Comparison of ENCODE assay signal across 8 mouse cellular contexts in the genomic region with DNA sequence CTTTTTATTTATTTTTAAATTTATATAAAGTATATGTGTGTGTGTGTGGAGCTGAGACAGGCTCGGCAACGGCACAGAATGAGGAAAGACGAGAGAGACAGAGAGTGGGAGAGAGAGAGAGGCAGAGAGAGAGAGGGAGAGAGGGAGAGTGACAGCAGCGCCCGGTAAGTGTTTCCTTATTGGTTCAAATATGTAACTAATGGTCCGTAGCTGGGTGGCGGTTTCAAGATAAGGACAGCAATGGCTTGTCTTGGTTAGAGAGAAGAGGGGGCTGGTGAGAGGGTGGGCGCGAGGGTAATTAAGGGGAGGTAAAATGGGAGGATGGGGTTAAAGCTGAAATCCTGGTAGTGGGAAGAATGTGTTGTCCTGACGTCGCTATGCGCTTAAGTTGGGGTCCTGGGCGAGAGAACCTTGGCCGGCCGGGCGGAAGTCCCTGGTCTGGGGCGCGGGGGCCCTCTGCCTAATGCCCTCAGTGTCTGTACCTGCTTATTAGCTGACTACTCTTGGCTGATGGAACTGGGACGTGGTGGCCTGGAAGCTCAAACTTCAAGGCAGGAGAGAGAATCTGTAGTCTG. TPM values are rescaled to one million over a fixed set of nuclear protein-coding genes. Genes with fewer than 3 reads are reported as not detected.
A peak's percentile ranks its signal among the peaks of the same experiment; 100 is the strongest.
DNase-seq lines count a peak whose midpoint lies in the region; ATAC-seq lines count a peak whose summit lies in the region.

No protein-coding gene starts in this region.

- peaks cover 93% of the 10 kb centered on the region for H3K27me3 ChIP-seq in heart, embryonic 16.5 days (ENCODE audit: control insufficient read depth, insufficient read depth, low read length)
- peaks cover 100% of the 10 kb centered on the region for H3K27me3 ChIP-seq in hindbrain, embryonic 14.5 days (ENCODE audit: control insufficient read depth, insufficient read depth, low read length)
- H3K27me3 ChIP-seq in midbrain, embryonic 15.5 days (replicated peaks) = peaks cover 95% of the 10 kb centered on the region

- WGBS in heart, embryonic 16.5 days = 1% methylated on average over 18 of the region's 19 CpGs
- WGBS in hindbrain, embryonic 14.5 days = 1% methylated on average over 19 of the region's 19 CpGs
- WGBS in midbrain, embryonic 15.5 days = under 1% methylated on average over 19 of the region's 19 CpGs

- no peak overlapping the region; the same call in 1 of the 2 replicates for H3K9ac ChIP-seq in heart, embryonic 16.5 days (ENCODE audit: low read length)
- H3K9ac ChIP-seq in hindbrain, embryonic 14.5 days = no peak overlapping the region
- no peak overlapping the region for H3K9ac ChIP-seq in midbrain, embryonic 15.5 days

- ATAC-seq in heart, embryonic 16.5 days (replicated peaks; ENCODE audit: extremely low read depth, insufficient read depth, low FRiP score) = peak; percentile 6; the same call in 1 of the 2 replicates
- no peak; the same call in 1 of the 2 replicates for ATAC-seq in hindbrain, embryonic 14.5 days (ENCODE audit: low FRiP score)
- ATAC-seq in midbrain, embryonic 15.5 days (replicated peaks) = no peak

- no peaks in the 10 kb centered on the region for H3K36me3 ChIP-seq in heart, embryonic 16.5 days (ENCODE audit: control insufficient read depth, insufficient read depth)
- no peaks in the 10 kb centered on the region for H3K36me3 ChIP-seq in hindbrain, embryonic 14.5 days (replicated peaks; ENCODE audit: control insufficient read depth, insufficient read depth)
- no peaks in the 10 kb centered on the region for H3K36me3 ChIP-seq in midbrain, embryonic 15.5 days (replicated peaks)

- no peak for DNase-seq in heart, postnatal 4 days
- peak; percentile 79 for DNase-seq in MN1 (ENCODE audit: low spot score)
- DNase-seq in hindbrain, embryonic 14.5 days (ENCODE audit: low spot score) = no peak
- DNase-seq in gastrocnemius, adult 18-20 months (ENCODE audit: low spot score) = no peak
- no peak for DNase-seq in ovary, postnatal 10 days (ENCODE audit: low spot score)
- DNase-seq in testis, postnatal 10 days (ENCODE audit: low spot score) = no peak

- H3K9me3 ChIP-seq in heart, embryonic 16.5 days (replicated peaks; ENCODE audit: control insufficient read depth, low read length) = no peaks in the 10 kb centered on the region
- no peaks in the 10 kb centered on the region for H3K9me3 ChIP-seq in hindbrain, embryonic 14.5 days (ENCODE audit: control insufficient read depth, low read length)
- H3K9me3 ChIP-seq in midbrain, embryonic 15.5 days = no peaks in the 10 kb centered on the region

- peaks cover 10% of the 10 kb centered on the region; the same call in 1 of the 2 replicates for H3K4me1 ChIP-seq in heart, embryonic 16.5 days (ENCODE audit: control insufficient read depth, insufficient read depth, low read length)
- 0 out of 2 replicates have a peak, but pooled peaks cover 4% of the 10 kb centered on the region for H3K4me1 ChIP-seq in hindbrain, embryonic 14.5 days (replicated peaks; ENCODE audit: control insufficient read depth, insufficient read depth, low read length)
- peaks cover 11% of the 10 kb centered on the region for H3K4me1 ChIP-seq in midbrain, embryonic 15.5 days

- no peak overlapping the region for H3K27ac ChIP-seq in heart, embryonic 16.5 days (ENCODE audit: low read length)
- H3K27ac ChIP-seq in hindbrain, embryonic 14.5 days = no peak overlapping the region
- no peak overlapping the region for H3K27ac ChIP-seq in midbrain, embryonic 15.5 days

- peak overlapping the region; percentile 59 for H3K4me3 ChIP-seq in heart, embryonic 16.5 days (ENCODE audit: low read length)
- peak overlapping the region; percentile 28; the same call in 1 of the 2 replicates for H3K4me3 ChIP-seq in hindbrain, embryonic 14.5 days (replicated peaks; ENCODE audit: low read length)
- peak overlapping the region; percentile 33 for H3K4me3 ChIP-seq in midbrain, embryonic 15.5 days

- peak overlapping the region; percentile 76 for H3K4me2 ChIP-seq in heart, embryonic 16.5 days (ENCODE audit: low read depth, low read length)
- peak overlapping the region; percentile 49; the same call in 1 of the 2 replicates for H3K4me2 ChIP-seq in hindbrain, embryonic 14.5 days (replicated peaks)
- H3K4me2 ChIP-seq in midbrain, embryonic 15.5 days = peak overlapping the region; percentile 50

RNA-seq across cellular contexts. Expression of a gene that starts 0.6 kb away (rescaled TPM):
- polyA plus RNA-seq in heart, embryonic 16.5 days (2015; fragmentation: Nextera tagmentation; extraction: Ambion mirVana) = 0.16 TPM in 1 of 2 replicates, not detected in the other
- under 1 TPM in 1 of 2 experiments, not detected in 1; 0.16 TPM for total RNA-seq in heart, postnatal 4 days (2021)
- polyA plus RNA-seq in hindbrain, embryonic 14.5 days (2014; fragmentation: Nextera tagmentation; extraction: Ambion mirVana) = 20.9 and 24.8 TPM in 2 replicates
- not detected in 2 replicates for polyA plus RNA-seq in midbrain, embryonic 15.5 days (2015; fragmentation: Nextera tagmentation; extraction: Ambion mirVana)
- total RNA-seq in gastrocnemius, adult 18-20 months (2021) = 1 to 10 TPM; 5.3 to 5.8 TPM

RNA-seq across cellular contexts. Expression of a gene that starts 8.3 kb away (rescaled TPM):
- polyA plus RNA-seq in heart, embryonic 16.5 days (2015; fragmentation: Nextera tagmentation; extraction: Ambion mirVana) = not detected in 2 replicates
- not detected for total RNA-seq in heart, postnatal 4 days (2021)
- polyA plus RNA-seq in hindbrain, embryonic 14.5 days (2014; fragmentation: Nextera tagmentation; extraction: Ambion mirVana) = 9.2 and 22.9 TPM in 2 replicates
- polyA plus RNA-seq in midbrain, embryonic 15.5 days (2015; fragmentation: Nextera tagmentation; extraction: Ambion mirVana) = not detected in 2 replicates
- 1 to 10 TPM; 1.3 to 1.9 TPM for total RNA-seq in gastrocnemius, adult 18-20 months (2021)

RNA-seq across cellular contexts. Expression of a gene that starts 20.0 kb away (rescaled TPM):
- polyA plus RNA-seq in heart, embryonic 16.5 days (2015; fragmentation: Nextera tagmentation; extraction: Ambion mirVana) = 0.45 TPM in 2 replicates
- under 1 TPM in 1 of 2 experiments, not detected in 1; 0.14 TPM for total RNA-seq in heart, postnatal 4 days (2021)
- polyA plus RNA-seq in hindbrain, embryonic 14.5 days (2014; fragmentation: Nextera tagmentation; extraction: Ambion mirVana) = 74.9 and 90.0 TPM in 2 replicates
- polyA plus RNA-seq in midbrain, embryonic 15.5 days (2015; fragmentation: Nextera tagmentation; extraction: Ambion mirVana) = 0.08 TPM in 1 of 2 replicates, not detected in the other
- total RNA-seq in gastrocnemius, adult 18-20 months (2021) = 1 to 10 TPM; 3.8 to 5.3 TPM

RNA-seq across cellular contexts. Expression of a gene that starts 22.5 kb away (rescaled TPM):
- polyA plus RNA-seq in heart, embryonic 16.5 days (2015; fragmentation: Nextera tagmentation; extraction: Ambion mirVana) = not detected in 2 replicates
- total RNA-seq in heart, postnatal 4 days (2021) = not detected
- 0.25 and 0.75 TPM in 2 replicates for polyA plus RNA-seq in hindbrain, embryonic 14.5 days (2014; fragmentation: Nextera tagmentation; extraction: Ambion mirVana)
- not detected in 2 replicates for polyA plus RNA-seq in midbrain, embryonic 15.5 days (2015; fragmentation: Nextera tagmentation; extraction: Ambion mirVana)
- total RNA-seq in gastrocnemius, adult 18-20 months (2021) = 1 to 10 TPM; 6.8 to 7.4 TPM

RNA-seq across cellular contexts. Expression of a gene that starts 31.5 kb away (rescaled TPM):
- polyA plus RNA-seq in heart, embryonic 16.5 days (2015; fragmentation: Nextera tagmentation; extraction: Ambion mirVana) = 0.11 and 0.14 TPM in 2 replicates
- total RNA-seq in heart, postnatal 4 days (2021) = not detected
- 25.0 and 32.2 TPM in 2 replicates for polyA plus RNA-seq in hindbrain, embryonic 14.5 days (2014; fragmentation: Nextera tagmentation; extraction: Ambion mirVana)
- 0.09 TPM in 1 of 2 replicates, not detected in the other for polyA plus RNA-seq in midbrain, embryonic 15.5 days (2015; fragmentation: Nextera tagmentation; extraction: Ambion mirVana)
- 1 to 10 TPM; 1.5 to 2.1 TPM for total RNA-seq in gastrocnemius, adult 18-20 months (2021)

Comparison
In these comparisons a context has a peak if more than half of its experiments do, and no peak if none do; other contexts are left out.
1. RNA of a gene that starts 0.6 kb away (polyA plus RNA-seq): 20.9 to 24.8 TPM in hindbrain, embryonic 14.5 days; 0.16 TPM in heart, embryonic 16.5 days and not detected in midbrain, embryonic 15.5 days; every median in the first group is over 10 times any median in the second.
2. RNA of a gene that starts 20.0 kb away (polyA plus RNA-seq): 74.9 to 90.0 TPM in hindbrain, embryonic 14.5 days; 0.45 TPM in heart, embryonic 16.5 days and 0.08 TPM in midbrain, embryonic 15.5 days; every median in the first group is over 10 times any median in the second.
3. Peak in every context shown above with its lines, with median percentiles within 50 percentile points of each other: H3K4me2 ChIP-seq and H3K4me3 ChIP-seq.